In genomic region chr4:140640668-140641067, GRCm38 (mm10) we compare ENCODE assay signal across 24 mouse cellular contexts. TPM values are rescaled to one million over a fixed set of nuclear protein-coding genes. Genes with fewer than 3 reads are reported as not detected.
DNase-seq lines count a peak whose midpoint lies in the region; ATAC-seq and TF ChIP-seq lines count a peak whose summit lies in the region.
"Had no signal": no experiment of that assay in that cellular context is flagged by ENCODE, and none has a peak within 500 bp of the region (broad histone marks: within the 10 kb centered on the region; RNA-seq: fewer than 3 reads in every experiment).

No protein-coding gene starts in this region.

- peaks cover 4% of the 10 kb centered on the region; the same call in 1 of the 2 replicates for H3K36me3 ChIP-seq in forebrain, embryonic 15.5 days
- H3K36me3 ChIP-seq in forebrain, embryonic 12.5 days (replicated peaks) = peaks cover 28% of the 10 kb centered on the region
- H3K36me3 ChIP-seq: G1E; heart, embryonic 15.5 days; hindbrain, embryonic 15.5 days; liver, embryonic 13.5 days had no signal

- TF ChIP-seq CTCF in cerebellum, adult 2 months (IDR thresholded peaks at IDR 0.05; ENCODE audit: borderline replicate concordance, insufficient read depth, low read depth, low read length) = no peak
- TF ChIP-seq CTCF in layer of hippocampus, adult 2 months (conservative IDR thresholded peaks at IDR 0.05) = no peak

- no peak overlapping the region for H3K9ac ChIP-seq in forebrain, embryonic 15.5 days (replicated peaks)
- no peak overlapping the region for H3K9ac ChIP-seq in forebrain, embryonic 12.5 days
- H3K9ac ChIP-seq: embryonic facial prominence, embryonic 15.5 days; heart, embryonic 15.5 days; hindbrain, embryonic 15.5 days; liver, embryonic 13.5 days; midbrain, embryonic 12.5 days; neural tube, embryonic 12.5 days had no signal

- no peaks in the 10 kb centered on the region for H3K27me3 ChIP-seq in cerebellum, adult 2 months (ENCODE audit: control insufficient read depth, insufficient read depth, low read length)
- no peaks in the 10 kb centered on the region for H3K27me3 ChIP-seq in forebrain, embryonic 15.5 days
- no peaks in the 10 kb centered on the region for H3K27me3 ChIP-seq in forebrain, embryonic 12.5 days
- H3K27me3 ChIP-seq: embryonic facial prominence, embryonic 15.5 days; heart, embryonic 15.5 days; hindbrain, embryonic 15.5 days; liver, embryonic 13.5 days; midbrain, embryonic 12.5 days; neural tube, embryonic 12.5 days; Patski had no signal

- no peaks in the 10 kb centered on the region for H3K9me3 ChIP-seq in forebrain, embryonic 15.5 days
- H3K9me3 ChIP-seq in forebrain, embryonic 12.5 days = no peaks in the 10 kb centered on the region
- H3K9me3 ChIP-seq: embryonic facial prominence, embryonic 15.5 days; heart, embryonic 15.5 days; hindbrain, embryonic 15.5 days; liver, embryonic 13.5 days; neural tube, embryonic 12.5 days had no signal

- TF ChIP-seq POLR2A in cerebellum, adult 2 months (IDR thresholded peaks at IDR 0.05; ENCODE audit: borderline replicate concordance, insufficient read depth, low read length) = no peak

- H3K27ac ChIP-seq in cerebellum, adult 2 months (ENCODE audit: insufficient read depth, low read length) = peak overlapping the region; percentile 65
- peak overlapping the region; percentile 84 for H3K27ac ChIP-seq in forebrain, embryonic 15.5 days (replicated peaks)
- no peak overlapping the region for H3K27ac ChIP-seq in forebrain, embryonic 12.5 days
- H3K27ac ChIP-seq in layer of hippocampus, adult 2 months = peak overlapping the region; percentile 90
- H3K27ac ChIP-seq: embryonic facial prominence, embryonic 15.5 days; heart, embryonic 15.5 days; liver, embryonic 13.5 days; midbrain, embryonic 12.5 days; neural tube, embryonic 12.5 days had no signal

- H3K4me3 ChIP-seq in cerebellum, adult 2 months (replicated peaks; ENCODE audit: insufficient read depth, low read depth, low read length) = no peak overlapping the region
- no peak overlapping the region for H3K4me3 ChIP-seq in forebrain, embryonic 15.5 days
- no peak overlapping the region for H3K4me3 ChIP-seq in forebrain, embryonic 12.5 days (replicated peaks)
- no peak overlapping the region for H3K4me3 ChIP-seq in layer of hippocampus, adult 2 months
- H3K4me3 ChIP-seq: embryonic facial prominence, embryonic 15.5 days; heart, embryonic 15.5 days; hindbrain, embryonic 15.5 days; liver, embryonic 13.5 days; midbrain, embryonic 12.5 days; neural tube, embryonic 12.5 days had no signal

- no peak overlapping the region for H3K4me2 ChIP-seq in forebrain, embryonic 15.5 days (replicated peaks)
- H3K4me2 ChIP-seq in forebrain, embryonic 12.5 days = no peak overlapping the region
- H3K4me2 ChIP-seq: embryonic facial prominence, embryonic 15.5 days; heart, embryonic 15.5 days; hindbrain, embryonic 15.5 days; liver, embryonic 13.5 days; midbrain, embryonic 12.5 days; neural tube, embryonic 12.5 days had no signal

- 53% methylated on average over 9 of the region's 9 CpGs for WGBS in cerebellum, adult 2 months
- WGBS in forebrain, embryonic 15.5 days = 87% methylated on average over 9 of the region's 9 CpGs
- WGBS in forebrain, embryonic 12.5 days = 93% methylated on average over 9 of the region's 9 CpGs

- DNase-seq in cerebellum, adult 2 months = peak in 1 of 2 experiments; percentile 23
- no peak for DNase-seq in cerebellum, adult 11 months
- DNase-seq in layer of hippocampus, adult 2 months (ENCODE audit: low spot score in 2 of 2) = no peak
- DNase-seq in layer of hippocampus, postnatal 25 days (ENCODE audit: extremely low spot score in 1 of 2, low spot score in 1 of 2) = no peak
- DNase-seq in R1 (ENCODE audit: low read depth, low spot score) = peak; percentile 46
- DNase-seq: adrenal gland, adult 8-10 months; cerebellum, postnatal 36 days; heart, postnatal 36 days; kidney, postnatal 14 days; liver, embryonic 13.5 days; lung, adult 2 months; lung, postnatal 14 days; retina, postnatal 1 day had no signal

- ATAC-seq in forebrain, embryonic 15.5 days (replicated peaks) = no peak
- ATAC-seq in forebrain, embryonic 12.5 days (ENCODE audit: low FRiP score) = no peak
- no peak for ATAC-seq in monocyte, adult 5-6 weeks (replicated peaks; ENCODE audit: insufficient number of reproducible peaks, low FRiP score, low TSS enrichment, poor library complexity, severe bottlenecking)
- ATAC-seq: activated CD4-positive, CD25-positive, alpha-beta regulatory T cell, adult 4 months had no signal

- peaks cover 80% of the 10 kb centered on the region for H3K4me1 ChIP-seq in cerebellum, adult 2 months (ENCODE audit: control insufficient read depth, insufficient read depth, low read length)
- H3K4me1 ChIP-seq in forebrain, embryonic 15.5 days = peaks cover 41% of the 10 kb centered on the region
- peaks cover 40% of the 10 kb centered on the region for H3K4me1 ChIP-seq in forebrain, embryonic 12.5 days

RNA-seq across cellular contexts. Expression of gene Arhgef10l, which starts 25.1 kb away (rescaled TPM):
- polyA plus RNA-seq in cerebellum, adult 2 months (2012; rRNA removed) = 52.7 and 55.5 TPM in 2 replicates
- 24.5 and 26.9 TPM in 2 replicates for polyA plus RNA-seq in forebrain, embryonic 15.5 days (2015; fragmentation: Nextera tagmentation; extraction: Ambion mirVana)
- polyA plus RNA-seq in forebrain, embryonic 12.5 days (2016; fragmentation: Nextera tagmentation; extraction: Ambion mirVana) = 26.1 and 31.1 TPM in 2 replicates
- total RNA-seq in layer of hippocampus, adult 2 months (2021) = 10 to 100 TPM; 43.9 to 52.8 TPM
- total RNA-seq in layer of hippocampus, postnatal 25 days (2021) = 10 to 100 TPM; 43.4 to 46.6 TPM
- total RNA-seq in monocyte, adult 5-6 weeks (2017) = 139 to 166 TPM (median 160 TPM) in 3 replicates
- polyA plus RNA-seq: activated CD4-positive, CD25-positive, alpha-beta regulatory T cell, adult 4 months had no signal

RNA-seq across cellular contexts. Expression of gene Rcc2, which starts 59.7 kb away (rescaled TPM):
- polyA plus RNA-seq in cerebellum, adult 2 months (2012; rRNA removed) = 40.0 and 40.6 TPM in 2 replicates
- 36.1 and 51.2 TPM in 2 replicates for polyA plus RNA-seq in forebrain, embryonic 15.5 days (2015; fragmentation: Nextera tagmentation; extraction: Ambion mirVana)
- polyA plus RNA-seq in forebrain, embryonic 12.5 days (2016; fragmentation: Nextera tagmentation; extraction: Ambion mirVana) = 45.9 and 81.3 TPM in 2 replicates
- total RNA-seq in layer of hippocampus, adult 2 months (2021) = 10 to 100 TPM; 93.0 to 93.5 TPM
- 10 to 100 TPM; 87.9 to 88.8 TPM for total RNA-seq in layer of hippocampus, postnatal 25 days (2021)
- total RNA-seq in monocyte, adult 5-6 weeks (2017) = 37.9 to 43.0 TPM (median 38.5 TPM) in 3 replicates
